Mouse (Mus musculus) liver, embryonic 16.5 days (tissue): ENCODE data around the gene Lin7a. TPM values are rescaled to one million over a fixed set of nuclear protein-coding genes. Genes with fewer than 3 reads are reported as not detected.

Source experiments
- ATAC-seq: fragments of 200-750 bp; cut with Nextera tagmentation; 2 replicates; pipeline ENCODE4 v1.8.0; 2017; ENCODE audit warnings: low read depth, mild to moderate bottlenecking, moderate number of reproducible peaks, moderate library complexity
- H3K27ac ChIP-seq: fragments of 300-500 bp; sonication (generic); 2 replicates; pipeline ENCODE4 v1.5.1; 2014; ENCODE audit warnings: mild to moderate bottlenecking, low read length
- H3K27me3 ChIP-seq: fragments of 300-500 bp; sonication (generic); 2 replicates; pipeline ENCODE4 v1.6.1; 2014; ENCODE audit warnings: low read depth, low read length, mixed read lengths; ENCODE audit not compliant: control insufficient read depth, insufficient read depth
- H3K36me3 ChIP-seq: fragments of 300-500 bp; sonication (generic); 2 replicates; pipeline ENCODE4 v1.6.1; 2014; ENCODE audit warnings: mild to moderate bottlenecking; ENCODE audit not compliant: control insufficient read depth, insufficient read depth
- H3K4me1 ChIP-seq: fragments of 300-500 bp; sonication (generic); 2 replicates; pipeline ENCODE4 v1.6.1; 2014; ENCODE audit warnings: low read depth, low read length, mixed read lengths; ENCODE audit not compliant: control insufficient read depth
- H3K4me2 ChIP-seq: fragments of 300-500 bp; sonication (generic); 2 replicates; pipeline ENCODE4 v1.6.1; 2014; ENCODE audit warnings: low read depth, low read length, mixed read lengths
- H3K4me3 ChIP-seq: fragments of 300-500 bp; sonication (generic); 2 replicates; pipeline ENCODE4 v1.5.1; 2014; ENCODE audit warnings: low read depth, mild to moderate bottlenecking, low read length
- H3K9ac ChIP-seq: fragments of 300-500 bp; sonication (generic); 2 replicates; pipeline ENCODE4 v1.6.1; 2014; ENCODE audit warnings: low read depth, low read length
- H3K9me3 ChIP-seq: fragments of 300-500 bp; sonication (generic); replicated peaks from 2 replicates; pipeline ENCODE4 v1.6.1; 2016; ENCODE audit warnings: low read length; ENCODE audit not compliant: control insufficient read depth
- WGBS: fragments of 180-500 bp; shearing (Covaris S2); extraction: QIAGEN DNeasy Blood & Tissue Kit; methylation state at CpG from one replicate; pipeline ENCODE4 v1.1.7; 2014; ENCODE audit not compliant: insufficient replicate concordance; 5-methylcytosine and 5-hydroxymethylcytosine counted together
- polyA plus RNA-seq: library from polyadenylated mRNA; unstranded; fragments of >200 nt; fragmentation: Nextera tagmentation; extraction: Ambion mirVana; gene quantifications from 2 replicates; pipeline ENCODE4 v1.2.1, GENCODE M21; 2015

Lin7a gene
- 1.3 TPM in 2 replicates for polyA plus RNA-seq

GRCm38 (mm10) chr10:107271321-107272130 lies at the start of gene Lin7a:
Gene Lin7a (plus strand): TSS chr10:107271686.
- WGBS: 2% methylated on average over 38 of the region's 38 CpGs

GRCm38 (mm10) chr10:107221726-107222125 lies 49.8 kb upstream of the Lin7a start:
- Histone ChIP-seq H3K4me2 (no peak overlapping the region), H3K4me1 (no peaks in the 10 kb centered on the region), H3K9ac (no peak overlapping the region), H3K9me3 (no peaks in the 10 kb centered on the region), H3K27ac (no peak overlapping the region), H3K36me3 (no peaks in the 10 kb centered on the region), H3K27me3 (no peaks in the 10 kb centered on the region), H3K4me3 (no peak overlapping the region)
- 60% methylated on average over 2 of the region's 2 CpGs for WGBS
- ATAC-seq: no peak

More at GRCm38 (mm10) chr10:107271321-107272130, at the start of gene Lin7a:
- peak within 1 kb of the TSS; percentile 52 for H3K4me2 ChIP-seq
- H3K9me3 ChIP-seq: no peaks in the 10 kb centered on the region
- H3K4me1 ChIP-seq: no peaks in the 10 kb centered on the region
- H3K4me3 ChIP-seq: peak within 1 kb of the TSS; percentile 59
- no peaks in the 10 kb centered on the region for H3K36me3 ChIP-seq
- peak within 1 kb of the TSS; percentile 39 for H3K9ac ChIP-seq
- H3K27ac ChIP-seq: peak within 1 kb of the TSS; percentile 70
- H3K27me3 ChIP-seq: peaks cover 12% of the 10 kb centered on the region
- no peak for ATAC-seq

DNA sequence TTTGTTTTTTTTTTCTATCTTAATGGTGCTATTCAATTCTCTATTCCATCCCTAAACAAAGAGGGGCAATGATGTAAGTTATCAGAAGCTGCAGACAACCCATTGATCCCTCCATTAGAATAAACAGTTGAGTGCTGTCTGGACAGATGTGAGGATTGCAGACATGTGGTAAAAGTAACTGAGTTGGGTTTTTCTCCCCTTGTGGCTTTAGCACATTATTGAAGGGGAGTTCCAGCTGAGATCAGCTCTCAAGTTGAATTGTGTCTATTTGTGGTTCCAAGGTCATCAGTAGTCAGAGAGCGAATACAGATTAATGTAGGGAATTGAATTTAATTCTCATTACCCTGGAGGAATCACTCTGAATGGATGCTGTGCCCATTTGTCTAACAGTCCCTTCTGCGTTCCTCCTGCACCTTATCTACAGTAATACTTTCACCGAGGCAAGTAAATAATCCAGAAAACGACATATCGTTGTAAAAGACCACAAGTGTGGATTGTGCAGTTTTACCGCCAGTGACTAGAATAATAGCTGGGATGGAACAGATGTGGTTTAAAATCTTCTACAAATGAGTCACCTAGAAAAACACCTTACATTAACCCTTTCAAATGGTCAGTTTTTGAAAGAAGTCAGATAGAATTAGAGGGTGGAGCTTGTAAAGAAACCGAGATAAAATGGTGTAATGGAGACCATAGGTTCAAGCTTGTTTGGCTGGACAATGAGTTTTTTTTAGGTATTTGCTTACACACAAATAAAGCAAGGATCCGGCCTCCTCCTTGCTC lies 48.9 kb upstream of the Lin7a start:
- Histone ChIP-seq H3K27ac (no peak overlapping the region), H3K9ac (no peak overlapping the region), H3K4me2 (no peak overlapping the region), H3K36me3 (no peaks in the 10 kb centered on the region), H3K27me3 (no peaks in the 10 kb centered on the region), H3K9me3 (no peaks in the 10 kb centered on the region), H3K4me3 (no peak overlapping the region), H3K4me1 (no peaks in the 10 kb centered on the region)
- no peak for ATAC-seq
- WGBS: 71% methylated on average over 8 of the region's 8 CpGs

- Histone ChIP-seq H3K27me3 (no peaks in the 10 kb centered on the region), H3K4me1 (no peaks in the 10 kb centered on the region), H3K27ac (no peak overlapping the region), H3K4me3 (no peak overlapping the region), H3K9me3 (no peaks in the 10 kb centered on the region), H3K9ac (no peak overlapping the region), H3K36me3 (no peaks in the 10 kb centered on the region), H3K4me2 (no peak overlapping the region)
- WGBS: 53% methylated on average over 3 of the region's 3 CpGs
- ATAC-seq: no peak
Measured at GRCm38 (mm10) chr10:107223186-107223440, 48.4 kb upstream of the Lin7a start.

- Histone ChIP-seq H3K4me3 (no peak overlapping the region), H3K4me1 (no peaks in the 10 kb centered on the region), H3K27me3 (no peaks in the 10 kb centered on the region), H3K27ac (no peak overlapping the region), H3K36me3 (no peaks in the 10 kb centered on the region), H3K9ac (no peak overlapping the region), H3K4me2 (no peak overlapping the region), H3K9me3 (no peaks in the 10 kb centered on the region)
- ATAC-seq: no peak
- 63% methylated on average over 3 of the region's 3 CpGs for WGBS
Measured at GRCm38 (mm10) chr10:107223821-107224220, 47.7 kb upstream of the Lin7a start.

GRCm38 (mm10) chr10:107224596-107225330 lies 46.7 kb upstream of the Lin7a start:
- 68% methylated on average over 6 of the region's 6 CpGs for WGBS
- Histone ChIP-seq H3K27ac (no peak overlapping the region), H3K4me2 (no peak overlapping the region), H3K4me1 (no peaks in the 10 kb centered on the region), H3K4me3 (no peak overlapping the region), H3K9ac (no peak overlapping the region), H3K36me3 (no peaks in the 10 kb centered on the region), H3K9me3 (no peaks in the 10 kb centered on the region), H3K27me3 (no peaks in the 10 kb centered on the region)
- ATAC-seq: no peak

GRCm38 (mm10) chr10:107225331-107225835 lies 46.1 kb upstream of the Lin7a start:
- Histone ChIP-seq H3K27me3 (no peaks in the 10 kb centered on the region), H3K4me1 (no peaks in the 10 kb centered on the region), H3K4me2 (no peak overlapping the region), H3K9ac (no peak overlapping the region), H3K36me3 (no peaks in the 10 kb centered on the region), H3K27ac (no peak overlapping the region), H3K4me3 (no peak overlapping the region), H3K9me3 (no peaks in the 10 kb centered on the region)
- 73% methylated on average over 4 of the region's 4 CpGs for WGBS
- no peak for ATAC-seq

DNA sequence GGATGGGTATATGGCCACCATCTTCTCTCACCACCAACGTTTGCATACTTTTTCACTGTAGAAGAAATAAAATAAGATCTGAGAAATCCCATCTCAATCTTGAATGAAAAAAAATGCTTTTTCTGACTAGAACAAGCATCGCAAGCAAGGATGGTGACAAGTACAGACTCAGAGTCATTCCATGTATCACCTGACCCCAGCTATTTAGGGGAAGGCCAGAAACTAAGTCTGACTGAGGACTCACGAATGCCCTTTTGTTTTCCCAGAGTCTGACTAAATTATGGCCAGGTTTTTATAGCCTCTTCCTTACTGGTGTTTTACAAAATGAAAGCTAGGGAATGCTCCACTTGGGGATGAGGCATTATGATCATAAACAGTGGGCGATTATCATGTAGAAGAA lies 45.6 kb upstream of the Lin7a start:
- H3K9me3 ChIP-seq: no peaks in the 10 kb centered on the region
- 58% methylated on average over 4 of the region's 4 CpGs for WGBS
- no peak overlapping the region for H3K9ac ChIP-seq
- H3K4me3 ChIP-seq: no peak overlapping the region
- no peaks in the 10 kb centered on the region for H3K27me3 ChIP-seq
- ATAC-seq: no peak
- no peak overlapping the region for H3K4me2 ChIP-seq
- no peaks in the 10 kb centered on the region for H3K4me1 ChIP-seq
- H3K36me3 ChIP-seq: no peaks in the 10 kb centered on the region
- no peak overlapping the region for H3K27ac ChIP-seq
